In genomic region chr2:126274826-126275405, GRCm38 (mm10) we compare ENCODE assay signal across 25 mouse cellular contexts.
DNase-seq lines count a peak whose midpoint lies in the region; ATAC-seq lines count a peak whose summit lies in the region.
"Had no signal": no experiment of that assay in that cellular context is flagged by ENCODE, and none has a peak within 500 bp of the region (broad histone marks: within the 10 kb centered on the region; RNA-seq: fewer than 3 reads in every experiment).

No protein-coding gene starts in this region.

- H3K4me3 ChIP-seq in embryonic facial prominence, embryonic 13.5 days: no peak overlapping the region
- no peak overlapping the region for H3K4me3 ChIP-seq in embryonic facial prominence, embryonic 10.5 days
- no peak overlapping the region for H3K4me3 ChIP-seq in limb, embryonic 13.5 days
- no peak overlapping the region for H3K4me3 ChIP-seq in limb, embryonic 10.5 days
- no peak overlapping the region for H3K4me3 ChIP-seq in embryonic facial prominence, embryonic 15.5 days (replicated peaks)
- no peak overlapping the region for H3K4me3 ChIP-seq in limb, embryonic 15.5 days
- H3K4me3 ChIP-seq: embryonic facial prominence, embryonic 12.5 days; erythroblast, embryonic 14.5 days; forebrain, embryonic 10.5 days; forebrain, embryonic 13.5 days; hindbrain, embryonic 10.5 days; hindbrain, embryonic 13.5 days; intestine, embryonic 15.5 days had no signal

- no peak overlapping the region for H3K4me2 ChIP-seq in embryonic facial prominence, embryonic 13.5 days
- H3K4me2 ChIP-seq in limb, embryonic 13.5 days (replicated peaks): no peak overlapping the region
- no peak overlapping the region for H3K4me2 ChIP-seq in embryonic facial prominence, embryonic 15.5 days (replicated peaks)
- no peak overlapping the region for H3K4me2 ChIP-seq in limb, embryonic 15.5 days
- H3K4me2 ChIP-seq: embryonic facial prominence, embryonic 12.5 days; forebrain, embryonic 13.5 days; heart, embryonic 11.5 days; hindbrain, embryonic 13.5 days; intestine, embryonic 15.5 days had no signal

- no peak for ATAC-seq in embryonic facial prominence, embryonic 13.5 days (ENCODE audit: insufficient number of reproducible peaks, insufficient read depth, low FRiP score, low TSS enrichment, low read depth)
- ATAC-seq in limb, embryonic 13.5 days (ENCODE audit: low FRiP score, low read depth): 0 out of 2 replicates have a peak, but pooled peaks have one; percentile 57
- ATAC-seq in embryonic facial prominence, embryonic 15.5 days (ENCODE audit: insufficient number of reproducible peaks, low FRiP score, low TSS enrichment, low read depth): no peak
- ATAC-seq in limb, embryonic 15.5 days (ENCODE audit: insufficient number of reproducible peaks, low FRiP score, low TSS enrichment, low read depth): peak; percentile 67; the same call in 1 of the 2 replicates
- no peak for ATAC-seq in erythroid progenitor cell, adult 5-6 weeks (replicated peaks; ENCODE audit: low FRiP score, poor library complexity, severe bottlenecking)
- ATAC-seq: forebrain, embryonic 13.5 days; forebrain, embryonic 16.5 days; hindbrain, embryonic 16.5 days; intestine, embryonic 15.5 days; Patski had no signal

- H3K36me3 ChIP-seq in embryonic facial prominence, embryonic 13.5 days: no peaks in the 10 kb centered on the region
- no peaks in the 10 kb centered on the region for H3K36me3 ChIP-seq in embryonic facial prominence, embryonic 10.5 days (replicated peaks)
- no peaks in the 10 kb centered on the region for H3K36me3 ChIP-seq in limb, embryonic 13.5 days
- no peaks in the 10 kb centered on the region for H3K36me3 ChIP-seq in limb, embryonic 10.5 days
- H3K36me3 ChIP-seq in embryonic facial prominence, embryonic 15.5 days: no peaks in the 10 kb centered on the region
- H3K36me3 ChIP-seq in limb, embryonic 15.5 days: no peaks in the 10 kb centered on the region
- H3K36me3 ChIP-seq: embryonic facial prominence, embryonic 12.5 days; forebrain, embryonic 10.5 days; G1E; hindbrain, embryonic 10.5 days; hindbrain, embryonic 13.5 days; intestine, embryonic 15.5 days had no signal

- no peaks in the 10 kb centered on the region for H3K27me3 ChIP-seq in embryonic facial prominence, embryonic 13.5 days
- no peaks in the 10 kb centered on the region for H3K27me3 ChIP-seq in embryonic facial prominence, embryonic 10.5 days (replicated peaks; ENCODE audit: low read depth, poor library complexity, severe bottlenecking)
- no peaks in the 10 kb centered on the region for H3K27me3 ChIP-seq in limb, embryonic 13.5 days
- H3K27me3 ChIP-seq in limb, embryonic 10.5 days (ENCODE audit: low read depth, poor library complexity, severe bottlenecking): no peaks in the 10 kb centered on the region
- H3K27me3 ChIP-seq in embryonic facial prominence, embryonic 15.5 days: no peaks in the 10 kb centered on the region
- H3K27me3 ChIP-seq in limb, embryonic 15.5 days: no peaks in the 10 kb centered on the region
- H3K27me3 ChIP-seq: embryonic facial prominence, embryonic 12.5 days; forebrain, embryonic 13.5 days; hindbrain, embryonic 13.5 days; intestine, embryonic 15.5 days; Patski had no signal

- no peak for DNase-seq in embryonic facial prominence, embryonic 10.5 days (ENCODE audit: low spot score)
- no peak for DNase-seq in limb, embryonic 10.5 days (ENCODE audit: low spot score)
- no peak for DNase-seq in adrenal gland, postnatal 10 days
- DNase-seq: adrenal gland, postnatal 25 days; cerebellum, adult 11-12 months; cerebellum, adult 8-10 months; cerebellum, postnatal 36 days; kidney, adult 11 months had no signal

- H3K9ac ChIP-seq in embryonic facial prominence, embryonic 13.5 days: no peak overlapping the region
- no peak overlapping the region for H3K9ac ChIP-seq in limb, embryonic 13.5 days
- H3K9ac ChIP-seq in embryonic facial prominence, embryonic 15.5 days: no peak overlapping the region
- H3K9ac ChIP-seq in limb, embryonic 15.5 days: no peak overlapping the region
- H3K9ac ChIP-seq: embryonic facial prominence, embryonic 12.5 days; forebrain, embryonic 13.5 days; hindbrain, embryonic 13.5 days; intestine, embryonic 15.5 days had no signal

- peaks cover 14% of the 10 kb centered on the region; the same call in 1 of the 2 replicates for H3K4me1 ChIP-seq in embryonic facial prominence, embryonic 13.5 days
- no peaks in the 10 kb centered on the region; the same call in 1 of the 2 replicates for H3K4me1 ChIP-seq in embryonic facial prominence, embryonic 10.5 days
- 0 out of 2 replicates have a peak, but pooled peaks cover 3% of the 10 kb centered on the region for H3K4me1 ChIP-seq in limb, embryonic 13.5 days
- no peaks in the 10 kb centered on the region for H3K4me1 ChIP-seq in limb, embryonic 10.5 days
- peaks cover 6% of the 10 kb centered on the region; the same call in 1 of the 2 replicates for H3K4me1 ChIP-seq in embryonic facial prominence, embryonic 15.5 days
- H3K4me1 ChIP-seq in limb, embryonic 15.5 days: peaks cover 10% of the 10 kb centered on the region; the same call in 1 of the 2 replicates
- H3K4me1 ChIP-seq: embryonic facial prominence, embryonic 12.5 days; forebrain, embryonic 10.5 days; forebrain, embryonic 13.5 days; hindbrain, embryonic 10.5 days; hindbrain, embryonic 13.5 days; intestine, embryonic 15.5 days had no signal

- H3K27ac ChIP-seq in embryonic facial prominence, embryonic 13.5 days: peak overlapping the region; percentile 22; the same call in 1 of the 2 replicates
- no peak overlapping the region for H3K27ac ChIP-seq in embryonic facial prominence, embryonic 10.5 days (replicated peaks)
- no peak overlapping the region for H3K27ac ChIP-seq in limb, embryonic 13.5 days
- no peak overlapping the region for H3K27ac ChIP-seq in limb, embryonic 10.5 days
- peak overlapping the region; percentile 44; the same call in 1 of the 2 replicates for H3K27ac ChIP-seq in embryonic facial prominence, embryonic 15.5 days (replicated peaks)
- peak overlapping the region; percentile 62 for H3K27ac ChIP-seq in limb, embryonic 15.5 days
- H3K27ac ChIP-seq: embryonic facial prominence, embryonic 12.5 days; forebrain, embryonic 10.5 days; forebrain, embryonic 13.5 days; hindbrain, embryonic 10.5 days; hindbrain, embryonic 13.5 days; intestine, embryonic 15.5 days had no signal

- 72% methylated on average over 3 of the region's 3 CpGs for WGBS in embryonic facial prominence, embryonic 13.5 days
- WGBS in embryonic facial prominence, embryonic 10.5 days: 91% methylated on average over 3 of the region's 3 CpGs
- 70% methylated on average over 3 of the region's 3 CpGs for whole genome bisulfite sequencing in limb, embryonic 13.5 days
- 92% methylated on average over 3 of the region's 3 CpGs for WGBS in limb, embryonic 10.5 days
- WGBS in embryonic facial prominence, embryonic 15.5 days: 55% methylated on average over 3 of the region's 3 CpGs
- WGBS in limb, embryonic 15.5 days: 56% methylated on average over 3 of the region's 3 CpGs

- H3K9me3 ChIP-seq in embryonic facial prominence, embryonic 13.5 days: no peaks in the 10 kb centered on the region
- no peaks in the 10 kb centered on the region for H3K9me3 ChIP-seq in embryonic facial prominence, embryonic 10.5 days
- no peaks in the 10 kb centered on the region for H3K9me3 ChIP-seq in limb, embryonic 13.5 days
- no peaks in the 10 kb centered on the region for H3K9me3 ChIP-seq in limb, embryonic 10.5 days (replicated peaks)
- no peaks in the 10 kb centered on the region for H3K9me3 ChIP-seq in embryonic facial prominence, embryonic 15.5 days (replicated peaks)
- no peaks in the 10 kb centered on the region for H3K9me3 ChIP-seq in limb, embryonic 15.5 days
- H3K9me3 ChIP-seq: embryonic facial prominence, embryonic 12.5 days; forebrain, embryonic 10.5 days; forebrain, embryonic 13.5 days; G1E; hindbrain, embryonic 10.5 days; hindbrain, embryonic 13.5 days; intestine, embryonic 15.5 days had no signal

Comparison
In these comparisons a context has a peak if more than half of its experiments do, and no peak if none do; other contexts are left out.
1. H3K27ac ChIP-seq: peak in embryonic facial prominence, embryonic 13.5 days (single experiment), embryonic facial prominence, embryonic 15.5 days (single experiment) and limb, embryonic 15.5 days (single experiment); none in embryonic facial prominence, embryonic 10.5 days (single experiment), limb, embryonic 13.5 days (single experiment) and limb, embryonic 10.5 days (single experiment).
2. ATAC-seq: peak in limb, embryonic 13.5 days (single experiment) and limb, embryonic 15.5 days (single experiment); none in embryonic facial prominence, embryonic 13.5 days (single experiment), embryonic facial prominence, embryonic 15.5 days (single experiment) and erythroid progenitor cell, adult 5-6 weeks (single experiment).